Mouse (Mus musculus) kidney, adult 2 months (tissue): ENCODE measurements around the gene Col28a1. TPM values are rescaled to one million over a fixed set of nuclear protein-coding genes. Genes with fewer than 3 reads are reported as not detected.

Experiments
- DNase-seq: peaks from one replicate; pipeline ENCODE4 v3.0.0; 2021
- H3K27ac ChIP-seq: fragments of 200-500 bp; 2 replicates; pipeline ENCODE4 v1.5.1; 2012; ENCODE audit warnings: low read depth, low read length, control low read depth, inconsistent platforms; ENCODE audit not compliant: insufficient read depth
- H3K27me3 ChIP-seq: fragments of 200-500 bp; replicated peaks from 2 replicates; pipeline ENCODE4 v1.6.1; 2012; ENCODE audit warnings: mild to moderate bottlenecking, moderate library complexity, low read length, inconsistent platforms; ENCODE audit not compliant: control insufficient read depth, insufficient read depth
- H3K36me3 ChIP-seq: fragments of 200-500 bp; 2 replicates; pipeline ENCODE4 v1.6.1; 2012; ENCODE audit warnings: mild to moderate bottlenecking, moderate library complexity, low read length, inconsistent platforms; ENCODE audit not compliant: control insufficient read depth, insufficient read depth
- H3K4me1 ChIP-seq: fragments of 200-500 bp; 2 replicates; pipeline ENCODE4 v1.6.1; 2011; ENCODE audit warnings: low read length; ENCODE audit not compliant: control insufficient read depth, insufficient read depth
- H3K4me3 ChIP-seq: fragments of 200-500 bp; 2 replicates; pipeline ENCODE4 v1.5.1; 2011; ENCODE audit warnings: mild to moderate bottlenecking, low read depth, low read length, control low read depth; ENCODE audit not compliant: insufficient read depth
- CTCF ChIP-seq: fragments of 200-500 bp; conservative IDR thresholded peaks from 2 replicates; pipeline ENCODE4 v1.5.1; 2011; ENCODE audit warnings: low read depth, mild to moderate bottlenecking, control low read depth, low read length, moderate library complexity, mixed read lengths; ENCODE audit not compliant: insufficient read depth, insufficient read length
- POLR2A ChIP-seq: fragments of 200-500 bp; IDR thresholded peaks from one replicate; pipeline ENCODE4 v1.6.1; 2011; ENCODE audit warnings: low read depth, low read length, control low read depth
- WGBS: fragments of 180-500 bp; shearing (Covaris S2); methylation state at CpG from one replicate; pipeline ENCODE4 v1.1.7; 2018; 5-methylcytosine and 5-hydroxymethylcytosine counted together
- polyA plus RNA-seq: library from polyadenylated mRNA; depleted of rRNA; stranded (reverse); fragments of >200 nt; gene quantifications from 2 replicates; pipeline ENCODE4 v1.2.3, GENCODE M21; 2012; rRNA removed

Gene Col28a1
- 0.13 and 0.14 TPM in 2 replicates for polyA plus RNA-seq

- Histone ChIP-seq H3K4me3 (no peak within 1 kb of the TSS), H3K4me1 (no peaks in the 10 kb centered on the region)
Observed at GRCm38 (mm10) chr6:8192517-8192916, at the start of gene Col28a1. Col28a1 (minus strand) TSS chr6:8192617.

GRCm38 (mm10) chr6:8228596-8228995 lies 36.2 kb upstream of the Col28a1 start:
- H3K27ac ChIP-seq = no peak overlapping the region
- TF ChIP-seq POLR2A (no peak), CTCF (no peak)
- no peaks in the 10 kb centered on the region for H3K4me1 ChIP-seq
- no peak for DNase-seq
- no peaks in the 10 kb centered on the region; the same call in 1 of the 2 replicates for H3K36me3 ChIP-seq
- no peak overlapping the region for H3K4me3 ChIP-seq
- no peaks in the 10 kb centered on the region for H3K27me3 ChIP-seq
- 90% methylated on average over 3 of the region's 3 CpGs for WGBS

More at GRCm38 (mm10) chr6:8192517-8192916, at the start of gene Col28a1:
- no peaks in the 10 kb centered on the region for H3K27me3 ChIP-seq
- no peaks in the 10 kb centered on the region for H3K36me3 ChIP-seq
- no peak for DNase-seq
- no peak within 1 kb of the TSS for H3K27ac ChIP-seq
- TF ChIP-seq CTCF (no peak), POLR2A (no peak)

- TF ChIP-seq POLR2A = no peak
- TF ChIP-seq CTCF = no peak
- H3K36me3 ChIP-seq = no peaks in the 10 kb centered on the region; the same call in 1 of the 2 replicates
Observed at GRCm38 (mm10) chr6:8227035-8227434, 34.6 kb upstream of the Col28a1 start.

GRCm38 (mm10) chr6:8210661-8211060 lies 18.2 kb upstream of the Col28a1 start:
- no peak for TF ChIP-seq POLR2A
- TF ChIP-seq CTCF = no peak
- Histone ChIP-seq H3K4me3 (no peak overlapping the region), H3K27me3 (no peaks in the 10 kb centered on the region), H3K27ac (no peak overlapping the region), H3K4me1 (peaks cover 3% of the 10 kb centered on the region; the same call in 1 of the 2 replicates), H3K36me3 (peaks cover 1% of the 10 kb centered on the region; the same call in 1 of the 2 replicates)
- 95% methylated on average over 3 of the region's 3 CpGs for WGBS
- no peak for DNase-seq

More at GRCm38 (mm10) chr6:8227035-8227434, 34.6 kb upstream of the Col28a1 start:
- Histone ChIP-seq H3K27ac (no peak overlapping the region), H3K4me1 (no peaks in the 10 kb centered on the region), H3K4me3 (no peak overlapping the region), H3K27me3 (no peaks in the 10 kb centered on the region)
- DNase-seq = no peak
- 83% methylated on average over 3 of the region's 3 CpGs for WGBS

GRCm38 (mm10) chr6:8209866-8210186 lies 17.4 kb upstream of the Col28a1 start:
- Histone ChIP-seq H3K27ac (peak overlapping the region; percentile 53), H3K36me3 (peaks cover 1% of the 10 kb centered on the region; the same call in 1 of the 2 replicates), H3K4me1 (peaks cover 3% of the 10 kb centered on the region; the same call in 1 of the 2 replicates), H3K27me3 (no peaks in the 10 kb centered on the region), H3K4me3 (peak overlapping the region; percentile 87)
- TF ChIP-seq POLR2A (no peak), CTCF (no peak)
- DNase-seq = no peak
- 14% methylated on average over 10 of the region's 10 CpGs for WGBS

GRCm38 (mm10) chr6:8209047-8209865 lies 16.8 kb upstream of the Col28a1 start, which contains the start of gene Mios:
Mios (plus strand) TSS chr6:8209222.
- Histone ChIP-seq H3K4me1 (peaks cover 3% of the 10 kb centered on the region; the same call in 1 of the 2 replicates), H3K27ac (peak within 1 kb of the TSS; percentile 53), H3K36me3 (no peaks in the 10 kb centered on the region; the same call in 1 of the 2 replicates), H3K27me3 (no peaks in the 10 kb centered on the region), H3K4me3 (peak within 1 kb of the TSS; percentile 87)
- under 1% methylated on average over 89 of the region's 90 CpGs for WGBS
- TF ChIP-seq POLR2A (no peak), CTCF (0 out of 2 replicates have a peak, but pooled peaks have one; percentile 12)
- DNase-seq = peak; percentile 94

GRCm38 (mm10) chr6:8189917-8190316 lies 2.5 kb downstream of the Col28a1 start:
- no peaks in the 10 kb centered on the region for H3K27me3 ChIP-seq
- WGBS = 84% methylated on average over 3 of the region's 3 CpGs
- no peak overlapping the region for H3K4me3 ChIP-seq
- no peak overlapping the region for H3K27ac ChIP-seq
- H3K4me1 ChIP-seq = no peaks in the 10 kb centered on the region
- no peak for TF ChIP-seq CTCF
- no peak for TF ChIP-seq POLR2A
- no peaks in the 10 kb centered on the region for H3K36me3 ChIP-seq
- DNase-seq = no peak
